Mouse (Mus musculus): Measurements from ENCODE around the gene Gm9507.
"Not testable (repeated sequence)": the region's sequence is repeated elsewhere in the genome, so short reads cannot be mapped to it uniquely, and the experiment has no call there.

The Gm9507 gene

DNA sequence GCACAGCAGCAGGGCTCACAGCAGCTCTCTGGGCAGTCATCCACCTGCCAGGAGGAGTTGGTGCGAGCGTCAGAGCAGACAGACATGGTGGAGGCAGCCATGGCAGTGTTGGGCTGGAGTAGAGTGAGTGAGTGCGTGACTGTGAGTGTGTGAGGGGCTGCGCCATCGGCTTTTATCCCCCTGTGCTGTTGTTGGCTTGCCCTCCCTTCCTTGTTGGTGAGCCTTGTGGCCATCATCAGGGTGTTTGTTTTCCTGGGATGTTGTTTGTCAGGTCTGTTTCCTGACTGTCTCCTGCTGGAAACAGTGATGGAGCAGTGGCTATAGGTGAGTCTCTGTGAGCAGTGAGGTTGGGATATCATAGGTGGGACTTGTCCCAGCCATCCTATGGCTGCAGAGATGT lies at the start of gene Gm9507:
Gm9507 (minus strand) TSS at position 101 of the 400 bp plus-strand sequence.
- DNase-seq = no peak

DNA sequence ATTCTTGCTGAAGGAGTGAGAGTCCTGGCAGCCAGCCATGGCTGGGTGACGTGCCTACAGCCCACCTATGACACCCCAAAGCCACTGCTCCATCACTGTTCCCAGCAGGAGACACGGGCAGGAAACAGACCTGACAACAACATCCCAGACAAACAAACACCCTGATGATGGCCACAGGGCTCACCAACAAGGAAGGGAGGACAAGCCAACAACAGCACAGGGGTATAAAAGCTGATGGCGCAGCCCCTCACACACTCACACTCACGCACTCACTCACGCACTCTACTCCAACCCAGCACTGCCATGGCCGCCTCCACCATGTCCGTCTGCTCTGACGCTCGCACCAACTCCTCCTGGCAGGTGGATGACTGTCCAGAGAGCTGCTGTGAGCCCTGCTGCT lies 40.9 kb upstream of the Gm9507 start, which contains the start of gene Gm10318:
Gm10318 (plus strand) TSS at position 301 of the 400 bp plus-strand sequence.
- DNase-seq = no peak

DNA sequence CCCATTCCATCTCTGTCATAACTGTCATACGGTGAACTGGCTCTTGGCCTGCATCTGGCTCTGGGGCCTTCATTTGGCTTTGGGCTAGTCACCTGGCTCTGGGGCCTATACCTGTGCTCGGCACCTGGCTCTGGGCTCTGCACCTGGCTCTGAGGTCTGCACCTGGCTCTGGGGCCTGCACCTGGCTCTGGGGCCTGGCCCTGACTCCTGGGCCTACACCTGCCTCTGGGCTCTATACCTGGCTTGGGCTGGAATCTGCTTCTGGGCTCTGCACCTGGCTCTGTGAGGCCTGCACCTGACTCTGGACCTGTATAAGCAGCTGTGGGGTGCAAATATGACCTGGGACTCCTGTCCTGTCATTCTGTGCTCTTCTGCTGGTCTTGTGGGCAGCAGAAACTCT lies 35.9 kb upstream of the Gm9507 start:
- DNase-seq = no peak

DNA sequence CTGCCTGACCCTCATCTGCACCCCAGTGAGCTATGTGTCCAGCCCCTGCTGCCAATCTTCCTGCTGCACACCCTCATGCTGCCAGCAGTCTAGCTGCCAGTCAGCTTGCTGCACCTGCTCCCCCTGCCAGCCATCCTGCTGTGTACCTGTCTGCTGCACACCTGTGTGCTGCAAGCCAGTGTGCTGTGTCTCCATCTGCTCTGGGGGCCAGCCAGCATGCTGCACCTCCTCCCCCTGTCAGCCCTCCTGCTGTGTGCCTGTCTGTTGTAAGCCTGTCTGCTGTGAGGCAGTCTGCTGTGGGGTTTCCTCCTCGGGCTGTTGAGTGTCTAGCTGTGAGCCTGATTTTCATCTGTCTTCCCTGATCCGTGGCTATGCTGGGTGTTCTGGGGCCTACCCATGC lies 35.3 kb upstream of the Gm9507 start:
- no peak for DNase-seq

DNA sequence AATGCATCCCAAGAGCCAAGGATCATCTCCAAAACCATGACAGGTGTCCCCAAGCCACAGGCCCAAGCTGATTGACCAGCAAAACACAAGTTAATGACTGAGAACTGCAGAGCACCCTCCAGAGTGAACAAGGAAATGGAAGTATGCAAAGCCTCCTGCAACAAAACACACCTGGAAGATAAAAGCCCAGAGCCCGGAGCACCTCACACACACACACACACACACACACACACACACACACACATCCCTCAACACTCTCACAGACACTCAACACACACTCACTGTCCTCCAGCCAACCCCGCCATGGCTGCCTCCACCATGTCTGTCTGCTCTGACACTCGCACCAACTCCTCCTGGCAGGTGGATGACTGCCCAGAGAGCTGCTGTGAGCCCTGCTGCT lies 34.9 kb upstream of the Gm9507 start, which contains the start of gene Gm36176:
Gm36176 (plus strand) TSS at position 301 of the 400 bp plus-strand sequence.
- no peak for DNase-seq

DNA sequence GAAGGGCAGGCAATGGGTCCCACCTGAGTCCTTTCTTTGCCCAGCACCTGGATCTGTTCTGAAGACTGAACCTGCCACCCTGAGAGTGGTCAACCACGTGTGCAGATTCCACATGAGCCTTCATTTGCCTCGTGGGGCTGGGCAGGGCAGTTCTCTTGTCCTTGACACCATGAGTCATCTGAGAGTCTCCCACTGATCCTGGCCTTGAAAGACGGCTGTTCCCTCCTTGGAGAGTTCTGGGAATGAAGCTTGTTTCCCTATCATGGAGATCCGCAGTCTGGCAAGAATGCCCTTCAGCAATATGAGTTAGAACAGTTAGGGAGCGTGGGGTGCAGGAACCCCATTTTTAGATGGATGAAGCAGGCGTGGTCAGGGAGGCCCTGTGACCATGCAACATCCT lies 27.4 kb upstream of the Gm9507 start:
- no peak for DNase-seq

DNA sequence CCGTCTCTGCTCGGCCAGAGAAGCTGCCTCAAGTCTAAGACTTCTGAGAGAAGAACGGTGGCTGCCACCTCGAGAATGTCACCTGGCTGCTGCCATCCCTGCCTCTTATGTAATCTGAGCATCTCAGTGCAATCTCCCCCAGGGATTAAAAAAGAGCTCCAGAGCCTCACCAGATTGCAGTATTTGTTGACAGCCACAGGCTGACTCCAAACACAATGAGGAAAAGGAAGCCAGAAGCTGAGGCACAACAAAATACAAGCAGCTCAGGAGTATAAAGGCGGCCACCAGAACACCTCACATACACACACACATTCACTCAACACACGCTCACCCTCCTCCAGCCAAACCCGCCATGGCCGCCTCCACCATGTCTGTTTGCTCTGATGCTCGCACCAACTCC lies 24.0 kb upstream of the Gm9507 start, which contains the start of gene Krtap10-10:
Krtap10-10 (plus strand) TSS at position 301 of the 400 bp plus-strand sequence.
- DNase-seq = no peak

DNA sequence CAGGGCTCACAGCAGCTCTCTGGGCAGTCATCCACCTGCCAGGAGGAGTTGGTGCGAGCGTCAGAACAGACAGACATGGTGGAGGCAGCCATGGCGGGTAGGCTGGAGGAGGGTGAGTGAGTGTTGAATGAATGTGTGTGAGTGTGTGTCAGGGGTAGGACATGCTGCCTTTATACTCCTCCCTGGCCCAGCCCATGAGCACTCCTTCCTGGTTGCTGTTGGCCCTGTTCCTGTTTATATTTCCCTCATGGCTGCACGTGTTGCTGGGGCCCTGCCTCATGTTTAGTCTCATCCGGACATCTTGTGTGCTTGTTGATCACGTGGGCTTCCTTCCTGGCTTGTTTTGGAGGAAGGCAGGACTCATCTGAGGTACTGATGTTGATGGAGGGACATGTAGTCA lies 15.3 kb upstream of the Gm9507 start, which contains the start of gene Krtap10-4:
Krtap10-4 (minus strand) TSS at position 145 of the 400 bp plus-strand sequence.
- no peak for DNase-seq

DNA sequence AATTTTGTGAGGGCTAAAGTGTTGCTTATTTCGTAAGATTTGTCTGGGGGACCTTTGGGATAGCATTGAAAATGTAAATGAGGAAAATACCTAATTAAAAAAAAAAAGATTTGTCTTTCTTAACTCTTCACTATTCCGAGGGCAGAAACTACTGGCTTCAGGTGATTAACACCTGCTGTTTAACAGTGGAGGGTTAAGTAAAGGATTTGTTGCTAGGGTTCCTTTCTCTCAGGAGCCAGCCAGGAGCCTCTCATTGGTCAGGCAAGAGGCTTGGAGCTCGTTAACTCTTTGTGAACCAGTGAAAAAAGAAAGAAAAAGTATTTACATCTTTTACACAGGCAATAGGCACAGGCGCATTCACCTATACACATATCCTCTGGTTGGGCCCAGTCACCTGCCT lies 7.6 kb upstream of the Gm9507 start:
- DNase-seq = no peak

DNA sequence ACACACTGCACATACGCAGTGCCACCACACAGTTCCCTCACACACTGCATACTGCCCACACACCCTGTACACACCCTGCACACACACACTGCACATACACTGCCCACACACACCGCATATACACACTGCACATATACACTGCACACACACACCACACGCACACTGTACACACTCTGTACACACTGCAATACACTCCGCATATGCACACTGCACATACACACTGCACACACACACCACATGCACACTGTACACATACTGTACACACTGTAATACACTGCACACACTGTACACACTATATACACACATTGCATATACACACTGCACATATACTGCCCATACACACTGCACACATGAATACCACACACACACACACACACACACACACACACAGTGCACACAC lies 6.9 kb upstream of the Gm9507 start:
- DNase-seq = no peak

DNA sequence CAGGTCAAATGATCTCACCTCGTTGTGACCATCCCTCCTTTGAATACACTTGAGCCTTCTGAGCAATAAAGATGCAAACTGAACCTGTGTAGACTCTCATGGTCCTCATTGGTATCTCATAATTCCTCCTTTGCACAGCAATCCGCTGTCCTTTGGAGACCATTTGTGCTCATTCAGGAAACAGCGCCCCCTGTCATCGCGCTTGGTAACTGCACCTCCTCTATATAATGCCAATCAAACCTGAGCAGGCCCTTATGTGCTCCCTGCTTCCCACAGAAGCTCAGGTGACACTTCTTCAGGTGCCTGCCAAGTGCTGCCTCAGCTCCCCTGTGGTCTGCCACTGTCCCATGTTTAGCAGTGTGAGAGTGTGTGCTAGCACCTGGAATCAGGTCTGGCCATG lies 3.9 kb upstream of the Gm9507 start:
- DNase-seq = peak; percentile 13

DNA sequence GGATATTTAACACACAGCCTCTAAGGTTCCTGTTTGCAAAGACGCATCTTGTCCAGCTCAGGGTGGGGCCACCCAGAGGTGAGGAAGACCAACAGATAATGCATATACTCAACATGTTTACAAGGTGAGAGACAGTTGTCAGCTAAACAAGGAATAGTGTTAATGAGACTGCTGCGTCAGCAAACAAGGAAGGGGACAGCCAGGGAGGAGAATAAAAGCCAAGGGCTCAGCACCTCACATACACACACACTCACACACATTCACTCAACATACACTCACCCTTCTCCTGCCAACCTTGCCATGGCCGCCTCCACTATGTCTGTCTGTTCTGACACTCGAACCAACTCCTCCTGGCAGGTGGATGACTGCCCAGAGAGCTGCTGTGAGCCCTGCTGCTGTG lies 2.7 kb upstream of the Gm9507 start, which contains the start of gene Gm2696:
Gm2696 (plus strand) TSS at position 301 of the 400 bp plus-strand sequence.
- no peak for DNase-seq

DNA sequence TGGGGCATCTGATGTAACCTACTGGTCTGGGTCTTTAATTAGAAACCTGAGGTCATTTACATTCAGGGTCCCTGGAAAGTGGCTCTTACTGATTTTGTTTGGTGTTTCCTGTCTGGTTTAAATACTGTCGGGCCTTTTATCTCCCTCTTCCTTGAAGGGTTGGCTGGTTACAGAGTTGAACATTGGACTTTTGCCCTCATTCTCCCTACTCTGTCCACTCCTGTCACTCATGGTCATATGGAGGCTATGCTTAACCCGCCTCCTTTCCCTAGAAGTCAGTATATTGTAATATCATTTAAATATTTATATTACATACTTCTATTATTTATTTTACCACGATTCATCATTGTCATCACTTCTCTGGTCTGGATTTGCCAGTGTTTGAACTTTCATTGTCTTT lies 7.5 kb downstream of the Gm9507 start:
- peak; percentile 9 for DNase-seq

DNA sequence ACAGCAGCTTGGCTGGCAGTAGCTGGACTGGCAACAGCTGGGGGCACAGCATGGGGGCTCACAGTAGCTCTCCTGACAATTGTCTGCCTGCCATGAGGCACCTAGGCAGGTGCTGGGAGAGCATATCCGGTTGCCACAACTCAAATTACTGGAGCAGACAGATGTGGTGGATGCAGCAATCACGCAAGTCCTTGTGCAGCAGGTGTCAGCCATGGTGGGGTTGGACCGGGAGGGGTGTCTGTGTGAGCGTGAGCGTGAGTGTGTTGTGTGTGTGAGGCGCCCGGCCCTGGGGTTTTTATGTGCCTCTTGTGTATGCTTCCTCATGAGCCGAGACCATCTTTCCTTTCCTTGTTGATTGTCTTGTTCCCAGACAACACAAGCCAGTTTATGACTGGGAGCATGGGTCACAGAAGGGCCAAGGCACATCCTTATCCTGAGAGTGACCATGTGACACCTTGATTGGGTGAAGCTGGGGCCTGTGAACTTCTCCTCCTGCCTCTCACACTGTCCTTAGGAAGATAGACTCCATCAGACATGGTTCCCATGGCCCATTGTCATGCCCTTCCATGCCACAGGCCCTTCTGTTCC lies 12.6 kb downstream of the Gm9507 start, which contains the start of gene Gm19668:
Gm19668 (minus strand) TSS at position 213 of the 588 bp plus-strand sequence.
- no peak for DNase-seq

DNA sequence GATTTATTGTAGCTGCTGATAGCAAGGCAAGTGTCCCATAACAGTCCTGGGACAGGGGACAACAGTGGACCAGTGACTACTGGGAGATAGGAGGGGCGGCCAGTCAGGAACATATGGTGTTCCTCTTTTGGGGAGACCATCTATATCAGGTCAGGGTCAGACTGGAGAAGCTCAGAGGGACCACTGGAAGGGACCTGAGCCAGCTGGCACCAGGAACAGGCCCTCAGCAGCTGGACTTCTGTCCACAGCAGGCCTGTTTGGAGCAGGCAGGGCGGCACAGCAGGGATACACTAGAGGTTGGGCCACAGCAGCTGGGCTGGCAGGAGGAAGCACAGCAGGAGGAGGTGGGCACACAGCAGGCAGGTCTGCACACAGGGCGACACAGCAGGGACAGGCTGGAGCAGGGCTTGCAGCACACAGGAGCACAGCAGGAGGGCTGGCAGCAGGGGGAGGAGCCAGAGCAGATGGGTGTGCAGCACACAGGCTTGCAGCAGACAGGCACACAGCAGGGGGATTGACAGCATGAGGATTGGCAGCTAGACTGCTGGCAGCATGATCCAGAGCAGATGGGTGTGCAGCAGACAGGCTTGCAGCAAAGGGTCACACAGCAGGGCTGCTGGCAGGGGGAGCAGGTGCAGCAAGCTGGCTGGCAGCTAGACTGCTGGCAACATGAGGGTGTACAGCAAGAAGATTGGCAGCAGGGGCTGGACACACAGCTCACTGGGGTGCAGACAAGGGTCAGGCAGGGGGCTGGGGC lies 13.3 kb downstream of the Gm9507 start:
- not testable (repeated sequence) for DNase-seq

DNA sequence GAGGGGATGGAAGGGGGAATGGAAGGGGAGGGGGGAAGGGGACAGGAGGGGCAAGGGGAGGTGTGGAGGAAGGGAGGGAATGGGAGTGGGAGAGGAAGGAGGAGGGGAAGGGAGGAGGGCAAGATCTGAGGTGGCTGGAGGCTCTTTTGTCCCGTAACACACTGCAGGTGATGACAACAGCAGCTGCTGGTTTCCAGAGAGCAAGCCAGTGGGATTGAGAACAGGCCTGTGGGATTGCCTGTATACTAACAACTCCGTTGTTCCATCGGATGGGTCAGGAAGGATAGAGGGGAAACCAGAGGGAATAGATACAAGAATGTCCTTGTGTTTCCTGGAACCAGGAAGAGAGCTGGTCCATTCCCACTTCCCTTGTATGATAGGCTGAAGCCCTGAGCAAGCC lies 14.0 kb downstream of the Gm9507 start:
- DNase-seq = no peak

DNA sequence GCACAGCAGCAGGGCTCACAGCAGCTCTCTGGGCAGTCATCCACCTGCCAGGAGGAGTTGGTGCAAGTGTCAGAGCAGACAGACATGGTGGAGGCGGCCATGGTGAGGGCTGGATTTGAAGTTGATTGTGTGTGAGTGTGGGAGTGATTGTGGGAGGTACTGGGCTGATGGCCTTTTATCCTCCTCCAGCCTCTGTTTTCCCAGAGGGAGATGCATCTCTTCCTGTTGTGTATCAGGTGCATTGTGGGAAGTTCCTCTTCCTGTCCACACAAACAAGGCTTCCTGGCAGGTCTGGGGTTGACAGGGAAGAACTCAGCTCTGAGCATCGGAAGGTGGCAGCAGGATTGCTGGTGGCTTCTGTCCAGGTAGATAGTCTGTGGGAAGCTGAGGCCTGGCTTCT lies 16.7 kb downstream of the Gm9507 start, which contains the start of gene Gm9639:
Gm9639 (minus strand) TSS at position 101 of the 400 bp plus-strand sequence.
- DNase-seq = no peak

DNA sequence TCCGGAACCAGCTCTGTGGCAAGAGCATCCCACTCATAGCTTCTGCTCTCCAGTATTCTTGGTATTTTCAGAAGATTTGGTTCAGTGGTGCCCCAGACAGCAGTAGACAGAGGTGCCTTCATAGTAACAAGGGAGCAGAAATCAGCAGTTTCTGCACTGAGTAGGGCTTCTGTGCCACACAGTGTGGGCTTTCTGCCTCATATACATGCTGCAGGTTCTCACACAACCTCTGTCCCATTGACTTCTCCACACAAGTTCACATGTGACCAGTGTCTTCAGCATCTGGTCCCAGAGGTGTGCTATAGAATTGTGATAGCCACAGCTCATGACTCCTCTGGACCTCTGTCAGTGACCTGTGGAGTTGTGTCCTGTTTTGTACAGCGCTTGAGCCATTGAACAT lies 23.0 kb downstream of the Gm9507 start:
- DNase-seq = no peak

DNA sequence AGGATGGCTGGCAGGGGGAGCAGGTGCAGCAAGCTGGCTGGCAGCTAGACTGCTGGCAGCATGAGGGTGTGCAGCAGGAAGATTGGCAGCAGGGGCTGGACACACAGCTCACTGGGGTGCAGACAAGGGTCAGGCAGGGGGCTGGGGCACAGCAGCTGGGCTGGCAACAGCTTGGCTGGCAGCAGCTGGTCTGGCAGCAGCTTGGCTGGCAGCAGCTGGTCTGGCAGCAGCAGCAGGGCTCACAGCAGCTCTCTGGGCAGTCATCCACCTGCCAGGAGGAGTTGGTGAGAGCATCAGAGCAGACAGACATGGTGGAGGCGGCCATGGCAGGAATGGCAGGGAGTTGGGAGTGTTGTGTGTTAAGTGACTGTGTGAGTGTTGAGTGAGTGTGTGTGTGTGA lies 23.8 kb downstream of the Gm9507 start, which contains the start of gene Gm7137:
Gm7137 (minus strand) TSS at position 325 of the 400 bp plus-strand sequence.
- DNase-seq = not testable (repeated sequence)

DNA sequence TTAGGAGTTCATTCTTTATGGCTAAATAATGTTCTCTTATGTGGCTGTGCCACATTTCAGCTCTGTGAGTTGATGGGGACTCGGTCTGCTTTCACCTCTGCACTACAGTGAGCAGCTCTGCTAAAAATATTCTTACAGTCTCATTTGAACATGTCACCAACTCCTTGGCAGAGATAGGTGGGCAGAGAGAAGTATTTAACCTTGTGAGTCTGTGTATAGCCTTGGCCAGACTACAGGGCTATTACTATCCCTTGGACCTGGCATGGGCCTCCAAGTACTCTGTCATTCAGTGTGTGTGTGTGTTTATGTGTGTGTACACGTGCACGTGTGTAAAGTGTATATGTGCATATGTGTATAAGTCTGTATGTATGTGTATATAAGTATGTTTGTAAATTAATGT lies 28.2 kb downstream of the Gm9507 start:
- not testable (repeated sequence) for DNase-seq

DNA sequence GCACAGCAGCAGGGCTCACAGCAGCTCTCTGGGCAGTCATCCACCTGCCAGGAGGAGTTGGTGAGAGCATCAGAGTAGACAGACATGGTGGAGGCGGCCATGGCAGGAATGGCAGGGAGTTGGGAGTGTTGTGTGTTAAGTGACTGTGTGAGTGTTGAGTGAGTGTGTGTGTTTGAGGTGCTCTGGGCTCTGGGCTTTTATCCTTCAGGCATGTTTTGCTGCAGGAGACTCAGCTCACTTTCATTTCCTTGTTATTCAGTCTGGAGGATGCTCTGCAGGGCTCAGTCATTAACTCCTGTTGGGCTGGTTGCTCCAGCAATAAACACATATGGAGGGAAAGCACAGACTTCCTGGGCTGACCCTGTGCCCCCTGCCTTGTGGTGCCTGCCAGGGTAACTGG lies 29.2 kb downstream of the Gm9507 start, which contains the start of gene Gm3250:
Gm3250 (minus strand) TSS at position 101 of the 400 bp plus-strand sequence.
- DNase-seq = not testable (repeated sequence)

DNA sequence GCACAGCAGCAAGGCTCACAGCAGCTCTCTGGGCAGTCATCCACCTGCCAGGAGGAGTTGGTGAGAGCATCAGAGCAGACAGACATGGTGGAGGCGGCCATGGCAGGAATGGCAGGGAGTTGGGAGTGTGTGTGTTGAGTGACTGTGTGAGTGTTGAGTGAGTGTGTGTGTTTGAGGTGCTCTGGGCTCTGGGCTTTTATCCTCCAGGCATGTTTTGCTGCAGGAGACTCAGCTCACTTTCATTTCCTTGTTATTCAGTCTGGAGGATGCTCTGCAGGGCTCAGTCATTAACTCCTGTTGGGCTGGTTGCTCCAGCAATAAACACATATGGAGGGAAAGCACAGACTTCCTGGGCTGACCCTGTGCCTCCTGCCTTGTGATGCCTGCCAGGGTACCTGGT lies 34.8 kb downstream of the Gm9507 start, which contains the start of gene Gm7138:
Gm7138 (minus strand) TSS at position 101 of the 400 bp plus-strand sequence.
- not testable (repeated sequence) for DNase-seq

DNA sequence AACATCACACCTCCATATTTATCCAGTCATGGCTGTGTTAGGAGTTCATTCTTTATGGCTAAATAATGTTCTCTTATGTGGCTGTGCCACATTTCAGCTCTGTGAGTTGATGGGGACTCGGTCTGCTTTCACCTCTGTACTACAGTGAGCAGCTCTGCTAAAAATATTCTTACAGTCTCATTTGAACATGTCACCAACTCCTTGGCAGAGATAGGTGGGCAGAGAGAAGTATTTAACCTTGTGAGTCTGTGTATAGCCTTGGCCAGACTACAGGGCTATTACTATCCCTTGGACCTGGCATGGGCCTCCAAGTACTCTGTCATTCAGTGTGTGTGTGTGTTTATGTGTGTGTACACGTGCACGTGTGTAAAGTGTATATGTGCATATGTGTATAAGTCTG lies 39.5 kb downstream of the Gm9507 start:
- DNase-seq = not testable (repeated sequence)

DNA sequence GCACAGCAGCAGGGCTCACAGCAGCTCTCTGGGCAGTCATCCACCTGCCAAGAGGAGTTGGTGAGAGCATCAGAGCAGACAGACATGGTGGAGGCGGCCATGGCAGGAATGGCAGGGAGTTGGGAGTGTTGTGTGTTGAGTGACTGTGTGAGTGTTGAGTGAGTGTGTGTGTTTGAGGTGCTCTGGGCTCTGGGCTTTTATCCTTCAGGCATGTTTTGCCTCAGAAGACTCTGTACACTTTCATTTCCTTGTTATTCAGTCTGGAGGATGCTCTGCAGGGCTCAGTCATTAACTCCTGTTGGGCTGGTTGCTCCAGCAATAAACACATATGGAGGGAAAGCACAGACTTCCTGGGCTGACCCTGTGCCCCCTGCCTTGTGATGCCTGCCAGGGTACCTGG lies 40.4 kb downstream of the Gm9507 start, which contains the start of gene Gm3238:
Gm3238 (minus strand) TSS at position 101 of the 400 bp plus-strand sequence.
- DNase-seq = not testable (repeated sequence)

Data from kidney, adult 9 months (tissue).